Mouse (Mus musculus): ENCODE results near the gene Kbtbd7. TPM values are rescaled to one million over a fixed set of nuclear protein-coding genes. Genes with fewer than 3 reads are reported as not detected.

Kbtbd7 gene
- 9.1 and 11.1 TPM in 2 replicates for polyA plus RNA-seq (2014; fragmentation: Nextera tagmentation; extraction: Ambion mirVana)

DNA sequence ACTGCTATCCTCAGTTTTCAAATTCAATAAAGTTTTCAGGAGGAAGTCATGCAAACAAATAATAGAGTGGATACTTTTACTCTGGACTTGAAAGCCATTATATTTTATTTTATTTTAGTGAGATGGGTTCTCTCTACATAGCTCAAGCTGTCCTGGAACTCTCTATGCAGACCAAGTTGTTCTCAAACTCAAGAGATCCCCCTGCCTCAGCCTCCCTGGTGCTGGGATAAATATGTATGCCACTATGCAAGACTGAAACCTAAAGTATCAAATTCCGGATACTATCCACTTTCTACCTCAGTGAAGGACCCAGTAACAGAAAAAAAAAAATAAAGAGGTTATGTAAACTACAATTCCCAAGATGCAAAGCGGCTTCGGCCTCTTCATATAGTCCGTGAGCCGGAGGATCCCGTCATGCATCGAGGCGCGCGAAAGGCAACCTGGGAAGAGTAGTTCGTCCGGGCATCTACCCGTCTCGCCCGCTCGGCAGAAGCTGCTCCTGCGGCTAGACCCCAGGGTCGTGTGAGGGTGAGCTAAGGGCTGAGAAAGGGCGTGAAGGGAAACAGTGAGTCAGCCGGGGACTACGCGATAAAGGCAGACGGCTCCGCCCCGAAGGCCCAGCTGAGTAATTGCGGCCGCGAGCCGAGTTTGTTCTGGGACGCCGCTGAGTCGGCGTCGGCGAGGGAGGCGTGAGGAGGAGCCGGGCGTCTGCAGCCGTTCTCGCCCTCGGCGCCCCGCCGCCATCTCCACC lies at the start of gene Kbtbd7:
TSS of gene Kbtbd7 (plus strand) at position 533 of the 751 bp plus-strand sequence.
- no peaks in the 10 kb centered on the region for H3K27me3 ChIP-seq (ENCODE audit: control insufficient read depth, insufficient read depth, low read length)
- no peaks in the 10 kb centered on the region for H3K9me3 ChIP-seq (replicated peaks; ENCODE audit: control insufficient read depth, low read length)
- H3K36me3 ChIP-seq (ENCODE audit: control insufficient read depth, insufficient read depth, low read length): no peaks in the 10 kb centered on the region
- H3K27ac ChIP-seq (ENCODE audit: low read depth, low read length): peak within 1 kb of the TSS; percentile 90
- WGBS (ENCODE audit: insufficient replicate concordance): under 1% methylated on average over 38 of the region's 44 CpGs
- peak within 1 kb of the TSS; percentile 58 for H3K4me2 ChIP-seq
- peak; percentile 98 for ATAC-seq (replicated peaks; ENCODE audit: insufficient number of reproducible peaks, low FRiP score, low TSS enrichment)
- peak within 1 kb of the TSS; percentile 46 for H3K4me3 ChIP-seq (ENCODE audit: low read depth, low read length)
- H3K4me1 ChIP-seq (ENCODE audit: control insufficient read depth, insufficient read depth, low read length): no peaks in the 10 kb centered on the region
- peak within 1 kb of the TSS; percentile 63; the same call in 1 of the 2 replicates for H3K9ac ChIP-seq (ENCODE audit: low read depth, low read length)

DNA sequence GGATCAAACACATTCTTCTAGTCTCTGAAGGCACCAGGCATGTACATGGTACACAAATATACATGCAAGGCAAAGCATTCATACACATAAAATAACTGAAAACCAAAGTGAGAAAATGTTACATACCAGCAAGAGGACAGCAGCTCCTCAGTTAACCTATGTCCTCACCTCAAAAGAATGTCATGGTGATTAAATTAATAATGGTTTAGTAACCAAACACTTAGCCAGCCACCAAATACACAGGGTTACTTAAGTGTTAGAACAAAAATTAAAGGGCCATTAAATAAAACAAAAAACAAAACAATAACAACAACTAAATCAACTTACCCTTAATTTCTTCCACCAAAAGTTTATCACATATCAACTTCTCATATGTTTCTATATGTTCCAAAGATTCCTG lies 49.3 kb upstream of the Kbtbd7 start:
- no peak for ATAC-seq (replicated peaks; ENCODE audit: insufficient number of reproducible peaks, low FRiP score, low TSS enrichment)
- no peak overlapping the region for H3K9ac ChIP-seq (ENCODE audit: low read depth, low read length)
- no peak overlapping the region for H3K4me3 ChIP-seq (ENCODE audit: low read depth, low read length)
- H3K4me1 ChIP-seq (ENCODE audit: control insufficient read depth, insufficient read depth, low read length): no peaks in the 10 kb centered on the region
- no peak overlapping the region for H3K27ac ChIP-seq (ENCODE audit: low read depth, low read length)
- H3K4me2 ChIP-seq: no peak overlapping the region
- no peaks in the 10 kb centered on the region for H3K27me3 ChIP-seq (ENCODE audit: control insufficient read depth, insufficient read depth, low read length)
- peaks cover 15% of the 10 kb centered on the region for H3K36me3 ChIP-seq (ENCODE audit: control insufficient read depth, insufficient read depth, low read length)
- no peaks in the 10 kb centered on the region for H3K9me3 ChIP-seq (replicated peaks; ENCODE audit: control insufficient read depth, low read length)

DNA sequence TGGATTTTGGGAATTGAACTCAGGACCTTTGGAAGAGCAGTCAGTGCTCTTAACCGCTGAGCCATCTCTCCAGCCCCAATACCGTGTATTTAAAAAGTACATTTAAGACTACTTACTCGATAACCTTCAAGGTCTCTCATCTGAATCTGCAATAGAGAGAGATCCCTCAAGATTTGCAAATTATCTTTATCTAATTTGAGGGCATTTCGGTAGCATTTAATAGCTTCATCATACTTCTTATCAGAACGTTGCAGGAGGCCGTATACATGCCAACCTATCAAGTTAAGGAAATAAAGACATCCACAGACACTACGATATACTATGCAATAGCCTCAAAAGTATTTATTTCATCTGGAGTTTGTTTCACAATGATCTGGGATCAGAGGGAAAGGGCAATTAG lies 43.2 kb upstream of the Kbtbd7 start:
- no peak overlapping the region for H3K27ac ChIP-seq (ENCODE audit: low read depth, low read length)
- WGBS (ENCODE audit: insufficient replicate concordance): 93% methylated on average over 7 of the region's 7 CpGs
- no peak overlapping the region for H3K4me3 ChIP-seq (ENCODE audit: low read depth, low read length)
- H3K4me2 ChIP-seq: no peak overlapping the region
- H3K27me3 ChIP-seq (ENCODE audit: control insufficient read depth, insufficient read depth, low read length): no peaks in the 10 kb centered on the region
- no peaks in the 10 kb centered on the region for H3K4me1 ChIP-seq (ENCODE audit: control insufficient read depth, insufficient read depth, low read length)
- H3K9me3 ChIP-seq (replicated peaks; ENCODE audit: control insufficient read depth, low read length): no peaks in the 10 kb centered on the region
- peaks cover 12% of the 10 kb centered on the region for H3K36me3 ChIP-seq (ENCODE audit: control insufficient read depth, insufficient read depth, low read length)
- no peak overlapping the region for H3K9ac ChIP-seq (ENCODE audit: low read depth, low read length)
- ATAC-seq (replicated peaks; ENCODE audit: insufficient number of reproducible peaks, low FRiP score, low TSS enrichment): no peak

DNA sequence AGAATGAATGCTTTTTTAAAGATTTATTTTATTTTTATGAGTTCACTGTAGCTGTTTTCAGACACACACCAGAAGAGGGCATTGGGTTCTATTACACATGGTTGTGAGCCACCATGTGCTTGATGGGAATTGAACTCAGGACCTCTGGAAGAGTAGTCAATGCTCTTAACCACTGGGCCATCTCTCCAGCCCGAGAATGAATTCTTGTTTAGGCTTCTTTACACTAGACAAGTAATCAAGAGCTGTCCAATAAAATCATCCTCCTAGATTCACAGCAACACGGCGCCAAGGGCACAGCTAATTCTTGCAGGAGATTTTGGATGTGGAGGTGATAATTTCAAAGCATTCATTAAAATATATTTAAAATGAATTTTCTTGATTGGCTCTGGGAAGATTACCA lies 38.0 kb upstream of the Kbtbd7 start:
- H3K4me1 ChIP-seq (ENCODE audit: control insufficient read depth, insufficient read depth, low read length): peaks cover 6% of the 10 kb centered on the region
- H3K4me2 ChIP-seq: no peak overlapping the region
- no peak overlapping the region for H3K4me3 ChIP-seq (ENCODE audit: low read depth, low read length)
- H3K27me3 ChIP-seq (ENCODE audit: control insufficient read depth, insufficient read depth, low read length): no peaks in the 10 kb centered on the region
- no peaks in the 10 kb centered on the region for H3K36me3 ChIP-seq (ENCODE audit: control insufficient read depth, insufficient read depth, low read length)
- no peak for ATAC-seq (replicated peaks; ENCODE audit: insufficient number of reproducible peaks, low FRiP score, low TSS enrichment)
- H3K27ac ChIP-seq (ENCODE audit: low read depth, low read length): no peak overlapping the region
- no peak overlapping the region for H3K9ac ChIP-seq (ENCODE audit: low read depth, low read length)
- WGBS (ENCODE audit: insufficient replicate concordance): 89% methylated on average over 3 of the region's 3 CpGs
- H3K9me3 ChIP-seq (replicated peaks; ENCODE audit: control insufficient read depth, low read length): no peaks in the 10 kb centered on the region

DNA sequence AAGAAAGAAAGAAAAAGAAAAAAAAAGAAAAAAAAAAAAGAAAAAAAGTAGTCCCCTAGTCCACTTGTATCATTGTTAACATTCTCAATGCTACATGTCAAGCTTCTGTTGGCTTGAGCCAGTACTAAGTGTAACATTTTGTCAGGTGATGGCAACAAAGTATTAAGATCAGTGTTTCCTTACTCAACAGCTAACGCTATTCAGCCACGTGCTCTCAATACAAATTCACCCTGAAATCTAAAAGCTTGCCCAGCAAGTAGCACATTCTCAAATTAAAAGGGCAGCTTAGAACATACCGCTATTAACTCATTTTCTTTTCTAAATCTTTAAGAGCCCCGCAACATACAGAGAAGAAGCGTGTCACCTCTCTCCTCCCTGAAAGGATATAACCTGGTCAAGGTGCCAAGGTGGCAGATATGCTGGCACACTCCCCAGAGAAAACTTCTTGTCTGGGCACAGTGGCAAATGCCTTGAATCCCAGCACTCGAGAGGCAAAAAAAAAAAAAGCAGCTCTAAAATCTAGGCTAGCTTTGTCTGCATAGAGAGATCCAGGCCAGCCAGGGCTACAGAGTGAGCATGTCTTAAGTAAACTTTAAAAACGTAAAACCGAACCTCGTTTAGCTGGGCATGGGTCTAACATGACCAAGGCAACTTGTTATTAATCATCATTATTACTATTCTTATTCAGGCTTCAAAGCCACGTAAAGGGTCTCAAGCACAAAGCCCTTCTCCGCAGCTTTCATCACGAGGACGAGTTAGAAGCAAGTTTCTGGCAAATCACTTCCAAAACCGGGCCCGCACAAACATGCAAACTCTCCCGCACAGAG lies 36.7 kb upstream of the Kbtbd7 start:
- H3K9ac ChIP-seq (ENCODE audit: low read depth, low read length): peak overlapping the region; percentile 80
- H3K27ac ChIP-seq (ENCODE audit: low read depth, low read length): peak overlapping the region; percentile 98
- peak overlapping the region; percentile 73 for H3K4me3 ChIP-seq (ENCODE audit: low read depth, low read length)
- H3K9me3 ChIP-seq (replicated peaks; ENCODE audit: control insufficient read depth, low read length): no peaks in the 10 kb centered on the region
- peaks cover 6% of the 10 kb centered on the region for H3K4me1 ChIP-seq (ENCODE audit: control insufficient read depth, insufficient read depth, low read length)
- no peak for ATAC-seq (replicated peaks; ENCODE audit: insufficient number of reproducible peaks, low FRiP score, low TSS enrichment)
- peak overlapping the region; percentile 70 for H3K4me2 ChIP-seq
- no peaks in the 10 kb centered on the region for H3K27me3 ChIP-seq (ENCODE audit: control insufficient read depth, insufficient read depth, low read length)
- 3% methylated on average over 16 of the region's 16 CpGs for WGBS (ENCODE audit: insufficient replicate concordance)
- no peaks in the 10 kb centered on the region for H3K36me3 ChIP-seq (ENCODE audit: control insufficient read depth, insufficient read depth, low read length)

DNA sequence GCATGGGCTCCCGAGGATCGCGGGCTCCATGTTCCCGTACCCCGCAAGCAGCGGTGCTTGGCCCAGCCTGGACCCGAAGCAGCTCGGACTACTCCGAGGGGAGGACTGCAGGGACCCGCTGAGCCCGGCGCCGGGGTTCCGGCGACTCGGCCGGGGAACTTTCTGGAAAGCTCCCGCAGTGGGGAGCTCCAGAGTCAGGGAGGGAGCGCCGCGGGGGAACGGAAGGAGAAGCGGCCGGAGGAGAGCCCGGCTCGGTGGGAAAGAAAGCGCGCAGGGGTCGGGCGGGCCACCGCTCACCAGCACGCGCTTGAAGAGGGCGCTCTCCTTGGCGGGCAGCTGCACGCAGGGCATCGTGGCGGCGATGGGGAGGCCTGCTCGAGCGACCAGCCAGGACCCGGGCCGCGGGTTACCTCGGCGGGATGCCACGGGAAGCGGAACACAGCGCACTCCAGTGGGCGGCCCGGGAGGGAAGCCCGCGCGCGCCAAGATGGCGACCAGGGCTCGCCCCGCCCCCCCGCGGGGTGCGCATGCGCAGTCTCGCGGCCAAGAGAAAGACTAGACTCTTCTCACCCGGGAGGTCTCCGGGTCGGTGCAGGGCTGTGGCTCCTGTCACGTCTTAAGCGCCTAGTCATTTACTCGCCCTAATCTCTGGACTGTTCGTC lies 35.9 kb upstream of the Kbtbd7 start, which contains the start of gene Naa16:
TSS of gene Naa16 (minus strand) at position 514 of the 662 bp plus-strand sequence.
- H3K4me2 ChIP-seq: peak within 1 kb of the TSS; percentile 70
- H3K36me3 ChIP-seq (ENCODE audit: control insufficient read depth, insufficient read depth, low read length): no peaks in the 10 kb centered on the region
- WGBS (ENCODE audit: insufficient replicate concordance): under 1% methylated on average over 64 of the region's 71 CpGs
- no peaks in the 10 kb centered on the region for H3K9me3 ChIP-seq (replicated peaks; ENCODE audit: control insufficient read depth, low read length)
- H3K4me3 ChIP-seq (ENCODE audit: low read depth, low read length): peak within 1 kb of the TSS; percentile 73
- peaks cover 6% of the 10 kb centered on the region for H3K4me1 ChIP-seq (ENCODE audit: control insufficient read depth, insufficient read depth, low read length)
- H3K9ac ChIP-seq (ENCODE audit: low read depth, low read length): peak within 1 kb of the TSS; percentile 80
- no peaks in the 10 kb centered on the region for H3K27me3 ChIP-seq (ENCODE audit: control insufficient read depth, insufficient read depth, low read length)
- H3K27ac ChIP-seq (ENCODE audit: low read depth, low read length): peak within 1 kb of the TSS; percentile 98
- peak; percentile 93 for ATAC-seq (replicated peaks; ENCODE audit: insufficient number of reproducible peaks, low FRiP score, low TSS enrichment)

DNA sequence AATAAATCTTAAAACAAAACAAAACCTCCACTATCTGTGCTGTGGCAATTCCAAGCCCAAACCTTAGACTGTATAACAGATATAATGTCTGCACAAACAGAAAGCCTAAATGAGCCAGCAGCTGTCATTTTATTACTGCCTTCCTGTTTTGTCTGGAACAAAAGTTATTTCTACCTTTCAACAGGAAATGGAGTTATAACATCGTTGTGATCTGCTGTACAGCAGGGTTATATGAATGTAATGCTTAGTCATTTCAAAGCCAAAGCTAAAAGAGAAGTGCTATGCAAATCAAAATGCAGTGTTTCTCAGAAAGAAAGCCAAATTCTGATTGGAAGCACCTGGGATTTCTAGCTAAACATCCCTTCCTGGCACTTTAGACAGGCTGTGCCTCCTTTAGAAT lies 33.0 kb upstream of the Kbtbd7 start:
- peaks cover 6% of the 10 kb centered on the region for H3K4me1 ChIP-seq (ENCODE audit: control insufficient read depth, insufficient read depth, low read length)
- H3K27ac ChIP-seq (ENCODE audit: low read depth, low read length): no peak overlapping the region
- no peak for ATAC-seq (replicated peaks; ENCODE audit: insufficient number of reproducible peaks, low FRiP score, low TSS enrichment)
- H3K4me3 ChIP-seq (ENCODE audit: low read depth, low read length): no peak overlapping the region
- WGBS (ENCODE audit: insufficient replicate concordance): 62% methylated on average over 1 of the region's 1 CpGs
- H3K27me3 ChIP-seq (ENCODE audit: control insufficient read depth, insufficient read depth, low read length): no peaks in the 10 kb centered on the region
- H3K9me3 ChIP-seq (replicated peaks; ENCODE audit: control insufficient read depth, low read length): no peaks in the 10 kb centered on the region
- H3K4me2 ChIP-seq: no peak overlapping the region
- H3K9ac ChIP-seq (ENCODE audit: low read depth, low read length): no peak overlapping the region
- H3K36me3 ChIP-seq (ENCODE audit: control insufficient read depth, insufficient read depth, low read length): no peaks in the 10 kb centered on the region

DNA sequence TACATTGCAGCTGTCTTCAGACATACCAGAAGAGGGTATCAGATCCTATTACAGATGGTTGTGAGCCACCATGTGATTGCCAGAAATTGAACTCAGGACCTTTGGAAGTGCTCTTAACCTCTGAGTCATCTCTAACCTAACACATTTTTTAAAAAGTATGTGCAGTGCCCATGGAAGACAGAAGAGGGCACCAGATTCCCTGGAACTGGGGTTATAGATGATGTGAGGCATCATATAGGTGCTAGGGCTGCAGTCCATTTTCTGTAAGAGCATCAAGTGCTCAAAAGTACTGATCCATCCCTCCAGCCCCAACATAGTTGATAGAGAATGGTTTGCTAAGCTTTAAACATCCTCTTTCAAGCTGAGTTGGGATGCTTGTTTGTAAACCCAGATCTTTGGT lies 31.7 kb upstream of the Kbtbd7 start:
- H3K4me1 ChIP-seq (ENCODE audit: control insufficient read depth, insufficient read depth, low read length): no peaks in the 10 kb centered on the region
- no peak overlapping the region for H3K4me3 ChIP-seq (ENCODE audit: low read depth, low read length)
- no peak overlapping the region for H3K27ac ChIP-seq (ENCODE audit: low read depth, low read length)
- no peaks in the 10 kb centered on the region for H3K9me3 ChIP-seq (replicated peaks; ENCODE audit: control insufficient read depth, low read length)
- H3K36me3 ChIP-seq (ENCODE audit: control insufficient read depth, insufficient read depth, low read length): no peaks in the 10 kb centered on the region
- no peaks in the 10 kb centered on the region for H3K27me3 ChIP-seq (ENCODE audit: control insufficient read depth, insufficient read depth, low read length)
- H3K4me2 ChIP-seq: no peak overlapping the region
- H3K9ac ChIP-seq (ENCODE audit: low read depth, low read length): no peak overlapping the region
- no peak for ATAC-seq (replicated peaks; ENCODE audit: insufficient number of reproducible peaks, low FRiP score, low TSS enrichment)

All from heart, embryonic 11.5 days (tissue).